Mouse (Mus musculus) stomach, postnatal 0 days (tissue): ENCODE data around the gene Mical2. TPM values are rescaled to one million over a fixed set of nuclear protein-coding genes. Genes with fewer than 3 reads are reported as not detected.

Experiments used
- ATAC-seq: fragments of 200-750 bp; cut with Nextera tagmentation; 2 replicates; pipeline ENCODE4 v1.8.0; 2017; ENCODE audit not compliant: low FRiP score, low TSS enrichment
- DNase-seq: peaks from one replicate; pipeline ENCODE4 v3.0.0-alpha.2; 2016; ENCODE audit warnings: low spot score
- H3K27ac ChIP-seq: fragments of 300-500 bp; sonication (generic); replicated peaks from 2 replicates; pipeline ENCODE4 v1.5.1; 2014; ENCODE audit warnings: mild to moderate bottlenecking, control low read depth
- H3K27me3 ChIP-seq: fragments of 300-500 bp; sonication (generic); 2 replicates; pipeline ENCODE4 v1.6.1; 2014; ENCODE audit warnings: low read length; ENCODE audit not compliant: control insufficient read depth, insufficient read depth
- H3K36me3 ChIP-seq: fragments of 300-500 bp; sonication (generic); 2 replicates; pipeline ENCODE4 v1.6.1; 2014; ENCODE audit warnings: low read length, mixed read lengths; ENCODE audit not compliant: control insufficient read depth, insufficient read depth
- H3K4me1 ChIP-seq: fragments of 300-500 bp; sonication (generic); replicated peaks from 2 replicates; pipeline ENCODE4 v1.6.1; 2014; ENCODE audit warnings: antibody characterized with exemption; ENCODE audit not compliant: control insufficient read depth, insufficient read depth
- H3K4me2 ChIP-seq: fragments of 300-500 bp; sonication (generic); replicated peaks from 2 replicates; pipeline ENCODE4 v1.6.1; 2014; ENCODE audit warnings: low read depth, mild to moderate bottlenecking, control low read depth, moderate library complexity
- H3K4me3 ChIP-seq: fragments of 300-500 bp; sonication (generic); 2 replicates; pipeline ENCODE4 v1.5.1; 2014; ENCODE audit warnings: low read depth, low read length, control low read depth
- H3K9ac ChIP-seq: fragments of 300-500 bp; sonication (generic); 2 replicates; pipeline ENCODE4 v1.6.1; 2014; ENCODE audit warnings: mild to moderate bottlenecking, low read length, control low read depth, mixed read lengths
- H3K9me3 ChIP-seq: fragments of 300-500 bp; sonication (generic); 2 replicates; pipeline ENCODE4 v1.6.1; 2016; ENCODE audit warnings: low read length; ENCODE audit not compliant: control insufficient read depth
- CTCF ChIP-seq: IDR thresholded peaks from 2 replicates; pipeline ENCODE4 v1.5.1; 2016; ENCODE audit warnings: antibody characterized with exemption, low read depth, mild to moderate bottlenecking, moderate library complexity
- EP300 ChIP-seq: optimal IDR thresholded peaks from 2 replicates; pipeline ENCODE3; 2016; ENCODE audit warnings: antibody characterized with exemption
- WGBS: fragments of 180-500 bp; shearing (Covaris S2); extraction: QIAGEN DNeasy Blood & Tissue Kit; methylation state at CpG from one replicate; pipeline ENCODE4 v1.1.7; 2014; 5-methylcytosine and 5-hydroxymethylcytosine counted together
- polyA plus RNA-seq: library from polyadenylated mRNA; unstranded; fragments of >200 nt; fragmentation: Nextera tagmentation; extraction: Ambion mirVana; gene quantifications from 2 replicates; pipeline ENCODE4 v1.2.1, GENCODE M21; 2015

Mical2 gene
- polyA plus RNA-seq, 1 experiment from 2014 or later: 8.4 TPM

DNA sequence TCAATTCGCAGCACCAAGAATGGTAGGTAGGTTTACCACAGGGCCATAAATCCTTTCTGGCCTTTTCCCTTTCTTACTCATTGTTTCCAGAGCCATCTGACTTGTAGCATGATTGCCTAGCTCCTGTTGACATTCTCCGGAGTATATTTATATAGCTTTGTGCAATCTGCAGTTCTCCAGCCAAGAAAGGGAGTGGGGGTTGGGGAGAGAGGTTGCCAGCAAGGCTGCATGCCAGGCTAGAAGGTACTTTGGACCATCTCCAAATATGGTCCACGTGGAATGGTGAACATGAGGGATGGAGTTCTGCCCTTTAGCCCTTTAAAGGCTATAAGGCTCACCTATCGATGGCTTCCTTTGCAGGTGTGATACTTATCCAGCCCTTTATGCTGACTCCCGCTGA, 45.2 kb downstream of the Mical2 start:
- DNase-seq: peak; percentile 88
- Histone ChIP-seq H3K36me3 (peaks cover 3% of the 10 kb centered on the region; the same call in 1 of the 2 replicates), H3K4me1 (peaks cover 8% of the 10 kb centered on the region; the same call in 1 of the 2 replicates), H3K27me3 (no peaks in the 10 kb centered on the region), H3K4me2 (no peak overlapping the region), H3K9me3 (no peaks in the 10 kb centered on the region), H3K9ac (no peak overlapping the region), H3K4me3 (no peak overlapping the region), H3K27ac (peak overlapping the region; percentile 79)
- 31% methylated on average over 5 of the region's 5 CpGs for WGBS
- TF ChIP-seq CTCF: no peak
- no peak for TF ChIP-seq EP300
- ATAC-seq: peak; percentile 85

DNA sequence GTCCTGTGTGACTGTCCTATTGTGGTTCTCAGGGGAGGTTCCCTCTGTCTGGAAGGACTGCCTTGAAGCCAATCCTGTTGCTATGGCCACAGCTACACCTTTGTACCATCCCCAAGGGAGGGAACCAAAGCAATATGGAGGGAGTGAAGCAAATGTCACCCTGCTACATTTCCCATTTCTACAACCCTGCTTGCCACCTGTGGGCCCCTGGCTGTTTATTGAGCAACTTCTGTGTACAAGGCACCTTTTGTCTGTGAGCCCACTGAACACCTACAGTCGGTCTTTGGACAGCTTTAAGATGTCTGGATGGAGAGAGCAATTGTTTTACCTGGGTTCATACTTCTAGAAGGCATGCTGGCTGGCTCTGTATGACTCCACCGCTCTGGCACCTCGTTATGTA, 46.0 kb downstream of the Mical2 start:
- no peak for DNase-seq
- Histone ChIP-seq H3K9ac (no peak overlapping the region), H3K4me1 (peaks cover 8% of the 10 kb centered on the region; the same call in 1 of the 2 replicates), H3K27me3 (no peaks in the 10 kb centered on the region), H3K36me3 (peaks cover 3% of the 10 kb centered on the region; the same call in 1 of the 2 replicates), H3K4me3 (no peak overlapping the region), H3K9me3 (no peaks in the 10 kb centered on the region), H3K27ac (0 out of 2 replicates have a peak overlapping the region, but pooled peaks have one; percentile 41), H3K4me2 (no peak overlapping the region)
- TF ChIP-seq EP300: no peak
- TF ChIP-seq CTCF: no peak
- peak; percentile 25; the same call in 1 of the 2 replicates for ATAC-seq
- 73% methylated on average over 3 of the region's 3 CpGs for WGBS

GRCm38 (mm10) chr7:112272692-112273091, 47.0 kb downstream of the Mical2 start:
- H3K9ac ChIP-seq: no peak overlapping the region
- peaks cover 5% of the 10 kb centered on the region; the same call in 1 of the 2 replicates for H3K4me1 ChIP-seq
- H3K9me3 ChIP-seq: no peaks in the 10 kb centered on the region
- peak overlapping the region; percentile 45 for H3K27ac ChIP-seq
- H3K27me3 ChIP-seq: no peaks in the 10 kb centered on the region
- H3K4me2 ChIP-seq: no peak overlapping the region
- no peak overlapping the region for H3K4me3 ChIP-seq
- no peak for ATAC-seq
- no peak for DNase-seq
- no peak for TF ChIP-seq EP300
- TF ChIP-seq CTCF: no peak
- peaks cover 3% of the 10 kb centered on the region; the same call in 1 of the 2 replicates for H3K36me3 ChIP-seq
- 37% methylated on average over 5 of the region's 5 CpGs for WGBS

- ATAC-seq (no peak), DNase-seq (no peak)
- Histone ChIP-seq H3K36me3 (peaks cover 3% of the 10 kb centered on the region; the same call in 1 of the 2 replicates), H3K27me3 (no peaks in the 10 kb centered on the region), H3K4me2 (no peak overlapping the region), H3K9me3 (no peaks in the 10 kb centered on the region), H3K9ac (no peak overlapping the region), H3K4me1 (peaks cover 7% of the 10 kb centered on the region; the same call in 1 of the 2 replicates), H3K27ac (peak overlapping the region; percentile 45; the same call in 1 of the 2 replicates), H3K4me3 (no peak overlapping the region)
- WGBS: 55% methylated on average over 6 of the region's 6 CpGs
- TF ChIP-seq CTCF (no peak), EP300 (no peak)
These were observed 47.8 kb downstream of the Mical2 start for GRCm38 (mm10) chr7:112273451-112273850.

- Histone ChIP-seq H3K9ac (no peak overlapping the region), H3K4me3 (no peak overlapping the region), H3K27me3 (no peaks in the 10 kb centered on the region), H3K27ac (no peak overlapping the region), H3K9me3 (no peaks in the 10 kb centered on the region), H3K4me2 (no peak overlapping the region), H3K36me3 (peaks cover 3% of the 10 kb centered on the region; the same call in 1 of the 2 replicates), H3K4me1 (peaks cover 4% of the 10 kb centered on the region; the same call in 1 of the 2 replicates)
- ATAC-seq: no peak
- no peak for DNase-seq
- TF ChIP-seq EP300 (no peak), CTCF (no peak)
- 51% methylated on average over 2 of the region's 2 CpGs for WGBS
These were observed 49.0 kb downstream of the Mical2 start for GRCm38 (mm10) chr7:112274611-112275010.

DNA sequence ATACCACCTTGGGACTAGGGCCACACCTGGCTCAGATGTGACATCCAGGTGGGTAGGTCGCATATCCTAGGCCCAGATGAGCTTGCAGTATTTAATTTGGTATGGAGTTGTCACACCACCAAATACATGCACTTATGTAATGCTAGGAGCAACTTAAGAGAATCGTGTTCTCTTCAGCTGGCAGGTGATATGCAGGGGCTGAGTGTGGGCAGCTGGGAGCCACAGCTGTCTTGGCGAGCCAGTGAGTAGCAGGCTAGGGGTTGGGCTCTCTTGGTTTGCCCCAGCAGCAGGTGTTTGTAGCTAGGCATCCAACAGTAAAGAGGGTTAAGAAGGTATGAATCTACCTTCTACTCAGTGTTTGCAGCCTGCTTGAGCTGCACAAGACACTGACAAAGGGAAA, 49.4 kb downstream of the Mical2 start:
- H3K9me3 ChIP-seq: no peaks in the 10 kb centered on the region
- H3K36me3 ChIP-seq: peaks cover 3% of the 10 kb centered on the region; the same call in 1 of the 2 replicates
- DNase-seq (no peak), ATAC-seq (no peak)
- TF ChIP-seq CTCF (no peak), EP300 (no peak)
- 61% methylated on average over 3 of the region's 3 CpGs for WGBS
- no peak overlapping the region for H3K4me2 ChIP-seq
- no peak overlapping the region for H3K4me3 ChIP-seq
- no peak overlapping the region for H3K27ac ChIP-seq
- 0 out of 2 replicates have a peak, but pooled peaks cover 3% of the 10 kb centered on the region for H3K4me1 ChIP-seq
- no peak overlapping the region for H3K9ac ChIP-seq
- H3K27me3 ChIP-seq: no peaks in the 10 kb centered on the region
